Mouse (Mus musculus) liver, postnatal 0 days (tissue): ENCODE data around the gene Fto. TPM values are rescaled to one million over a fixed set of nuclear protein-coding genes. Genes with fewer than 3 reads are reported as not detected.

Experiments
- ATAC-seq: fragments of 200-750 bp; cut with Nextera tagmentation; 2 replicates; pipeline ENCODE4 v1.8.0; 2017; ENCODE audit warnings: mild to moderate bottlenecking, moderate library complexity
- DNase-seq: peaks from one replicate; pipeline ENCODE4 v3.0.0-alpha.2; 2016
- H3K27ac ChIP-seq: fragments of 300-500 bp; sonication (generic); 2 replicates; pipeline ENCODE4 v1.5.1; 2014; ENCODE audit warnings: antibody characterized with exemption, moderate library complexity, mild to moderate bottlenecking, low read depth
- H3K27me3 ChIP-seq: fragments of 300-500 bp; sonication (generic); 2 replicates; pipeline ENCODE4 v1.6.1; 2014; ENCODE audit warnings: low read length, control low read depth, mixed read lengths; ENCODE audit not compliant: insufficient read depth
- H3K36me3 ChIP-seq: fragments of 300-500 bp; sonication (generic); replicated peaks from 2 replicates; pipeline ENCODE4 v1.6.1; 2014; ENCODE audit warnings: mild to moderate bottlenecking, control low read depth, low read length, moderate library complexity, mixed read lengths; ENCODE audit not compliant: insufficient read depth
- H3K4me1 ChIP-seq: fragments of 300-500 bp; sonication (generic); 2 replicates; pipeline ENCODE4 v1.6.1; 2014; ENCODE audit warnings: antibody characterized with exemption, mild to moderate bottlenecking, control low read depth; ENCODE audit not compliant: insufficient read depth
- H3K4me2 ChIP-seq: fragments of 300-500 bp; sonication (generic); 2 replicates; pipeline ENCODE4 v1.6.1; 2014; ENCODE audit warnings: low read depth, mild to moderate bottlenecking, low read length, moderate library complexity, mixed read lengths
- H3K4me3 ChIP-seq: fragments of 300-500 bp; sonication (generic); 2 replicates; pipeline ENCODE4 v1.5.1; 2014; ENCODE audit warnings: low read depth, low read length
- H3K9ac ChIP-seq: fragments of 300-500 bp; sonication (generic); replicated peaks from 2 replicates; pipeline ENCODE4 v1.6.1; 2014; ENCODE audit warnings: mild to moderate bottlenecking, moderate library complexity
- H3K9me3 ChIP-seq: fragments of 300-500 bp; sonication (generic); 2 replicates; pipeline ENCODE4 v1.6.1; 2016; ENCODE audit warnings: mild to moderate bottlenecking, control low read depth, low read length, mixed read lengths
- CTCF ChIP-seq: sonication (generic); IDR thresholded peaks from 2 replicates; pipeline ENCODE4 v1.5.1; 2016; ENCODE audit warnings: antibody characterized with exemption, low read depth
- EP300 ChIP-seq: IDR thresholded peaks from 2 replicates; pipeline ENCODE4 v1.6.1; 2016; ENCODE audit warnings: antibody characterized with exemption, low read depth, mild to moderate bottlenecking
- WGBS: fragments of 180-500 bp; shearing (Covaris S2); extraction: QIAGEN DNeasy Blood & Tissue Kit; methylation state at CpG from one replicate; pipeline ENCODE4 v1.1.7; 2014; ENCODE audit not compliant: insufficient replicate concordance; 5-methylcytosine and 5-hydroxymethylcytosine counted together
- polyA plus RNA-seq: library from polyadenylated mRNA; unstranded; fragments of >200 nt; fragmentation: Nextera tagmentation; extraction: Ambion mirVana; gene quantifications from 2 replicates; pipeline ENCODE4 v1.2.1, GENCODE M21; 2015

The Fto gene
- polyA plus RNA-seq = 10.8 and 11.0 TPM in 2 replicates

- TF ChIP-seq CTCF = no peak
- TF ChIP-seq EP300 = no peak
- Histone ChIP-seq H3K9me3 (no peaks in the 10 kb centered on the region), H3K27me3 (no peaks in the 10 kb centered on the region), H3K4me3 (peak within 1 kb of the TSS; percentile 80), H3K4me2 (peak within 1 kb of the TSS; percentile 89), H3K4me1 (peaks cover 14% of the 10 kb centered on the region), H3K36me3 (no peaks in the 10 kb centered on the region), H3K27ac (peak within 1 kb of the TSS; percentile 71), H3K9ac (peak within 1 kb of the TSS; percentile 88)
- peak; percentile 98 for ATAC-seq
- DNase-seq = peak; percentile 94
- under 1% methylated on average over 59 of the region's 59 CpGs for WGBS
These were observed at the start of gene Fto, which contains the start of gene Rpgrip1l for GRCm38 (mm10) chr8:91312835-91313832. Gene Fto (plus strand): TSS chr8:91313525. Gene Rpgrip1l (minus strand): TSS chr8:91313262.

- 82% methylated on average over 3 of the region's 3 CpGs for WGBS
- no peak for ATAC-seq
- TF ChIP-seq EP300 (no peak), CTCF (no peak)
These were observed 49.4 kb upstream of the Fto start for GRCm38 (mm10) chr8:91263939-91264338.

GRCm38 (mm10) chr8:91264564-91264963, 48.8 kb upstream of the Fto start:
- ATAC-seq (no peak), DNase-seq (no peak)
- H3K4me1 ChIP-seq = no peaks in the 10 kb centered on the region
- no peak overlapping the region for H3K27ac ChIP-seq
- no peak overlapping the region for H3K9ac ChIP-seq
- TF ChIP-seq CTCF = no peak
- TF ChIP-seq EP300 = no peak
- no peaks in the 10 kb centered on the region for H3K9me3 ChIP-seq
- no peak overlapping the region for H3K4me2 ChIP-seq
- H3K27me3 ChIP-seq = no peaks in the 10 kb centered on the region
- no peak overlapping the region for H3K4me3 ChIP-seq
- H3K36me3 ChIP-seq = no peaks in the 10 kb centered on the region

More at GRCm38 (mm10) chr8:91263939-91264338, 49.4 kb upstream of the Fto start:
- H3K36me3 ChIP-seq = no peaks in the 10 kb centered on the region
- no peaks in the 10 kb centered on the region for H3K4me1 ChIP-seq
- no peak overlapping the region for H3K27ac ChIP-seq
- H3K4me2 ChIP-seq = no peak overlapping the region
- DNase-seq = no peak
- H3K4me3 ChIP-seq = no peak overlapping the region
- no peak overlapping the region for H3K9ac ChIP-seq
- H3K9me3 ChIP-seq = no peaks in the 10 kb centered on the region
- no peaks in the 10 kb centered on the region for H3K27me3 ChIP-seq

- H3K36me3 ChIP-seq = no peaks in the 10 kb centered on the region
- no peaks in the 10 kb centered on the region for H3K27me3 ChIP-seq
- no peak overlapping the region for H3K27ac ChIP-seq
- no peak overlapping the region for H3K9ac ChIP-seq
- TF ChIP-seq CTCF = no peak
- TF ChIP-seq EP300 = no peak
- 56% methylated on average over 2 of the region's 2 CpGs for WGBS
- no peaks in the 10 kb centered on the region for H3K4me1 ChIP-seq
- H3K9me3 ChIP-seq = no peaks in the 10 kb centered on the region
- no peak for ATAC-seq
- H3K4me2 ChIP-seq = no peak overlapping the region
- no peak overlapping the region for H3K4me3 ChIP-seq
- DNase-seq = no peak
These were observed 43.9 kb upstream of the Fto start for GRCm38 (mm10) chr8:91269374-91269958.

GRCm38 (mm10) chr8:91273493-91273892, 39.8 kb upstream of the Fto start:
- Histone ChIP-seq H3K4me2 (no peak overlapping the region), H3K27me3 (no peaks in the 10 kb centered on the region), H3K4me3 (no peak overlapping the region), H3K4me1 (no peaks in the 10 kb centered on the region), H3K36me3 (0 out of 2 replicates have a peak, but pooled peaks cover 4% of the 10 kb centered on the region), H3K9ac (no peak overlapping the region), H3K27ac (no peak overlapping the region), H3K9me3 (no peaks in the 10 kb centered on the region; the same call in 1 of the 2 replicates)
- no peak for TF ChIP-seq CTCF
- TF ChIP-seq EP300 = no peak
- ATAC-seq (no peak), DNase-seq (no peak)
- WGBS = 88% methylated on average over 5 of the region's 5 CpGs

GRCm38 (mm10) chr8:91276337-91276736, 37.0 kb upstream of the Fto start:
- WGBS = 90% methylated on average over 2 of the region's 2 CpGs

More at GRCm38 (mm10) chr8:91276337-91276736, 37.0 kb upstream of the Fto start:
- no peak overlapping the region for H3K9ac ChIP-seq
- no peaks in the 10 kb centered on the region; the same call in 1 of the 2 replicates for H3K9me3 ChIP-seq
- no peak overlapping the region for H3K4me2 ChIP-seq
- no peak for ATAC-seq
- DNase-seq = peak; percentile 20
- H3K27ac ChIP-seq = no peak overlapping the region
- no peaks in the 10 kb centered on the region for H3K4me1 ChIP-seq
- 0 out of 2 replicates have a peak, but pooled peaks cover 4% of the 10 kb centered on the region for H3K36me3 ChIP-seq
- no peak overlapping the region for H3K4me3 ChIP-seq
- TF ChIP-seq CTCF (peak; percentile 50), EP300 (no peak)
- H3K27me3 ChIP-seq = no peaks in the 10 kb centered on the region
